Mouse (Mus musculus) layer of hippocampus, postnatal 36 days (tissue): ENCODE measurements around the gene Cfhr1. TPM values are rescaled to one million over a fixed set of nuclear protein-coding genes. Genes with fewer than 3 reads are reported as not detected.

ENCODE experiments used
- DNase-seq, 2 experiments: peaks; one replicate each; pipeline ENCODE4 v3.0.0; 2022
- total RNA-seq, 2 experiments: library from RNA; stranded (reverse); gene quantifications; 2 replicates each; pipeline ENCODE4 v1.2.3; 2021

The Cfhr1 gene
- total RNA-seq: not detected

DNA sequence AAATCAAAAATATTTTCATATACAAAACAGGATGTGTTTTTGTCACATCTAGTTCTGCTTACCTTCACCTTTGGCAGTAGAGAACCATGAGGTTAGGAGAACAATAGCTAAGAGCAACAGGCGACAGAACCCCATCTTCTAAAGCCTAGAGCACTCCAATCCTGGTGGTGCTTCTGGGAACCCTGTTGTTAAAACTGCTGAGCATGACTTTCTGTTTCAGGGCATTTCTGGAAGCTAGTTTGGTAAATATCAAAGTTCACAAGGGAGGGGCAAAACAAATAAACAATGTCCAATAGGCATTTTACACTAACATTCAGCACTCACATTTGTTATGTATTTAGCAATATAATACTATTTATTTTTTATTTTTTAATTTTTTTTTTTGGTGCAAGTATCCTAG, at the start of gene Cfhr1:
Cfhr1 (minus strand) TSS at position 249 of the 400 bp plus-strand sequence.
- DNase-seq: no peak

DNA sequence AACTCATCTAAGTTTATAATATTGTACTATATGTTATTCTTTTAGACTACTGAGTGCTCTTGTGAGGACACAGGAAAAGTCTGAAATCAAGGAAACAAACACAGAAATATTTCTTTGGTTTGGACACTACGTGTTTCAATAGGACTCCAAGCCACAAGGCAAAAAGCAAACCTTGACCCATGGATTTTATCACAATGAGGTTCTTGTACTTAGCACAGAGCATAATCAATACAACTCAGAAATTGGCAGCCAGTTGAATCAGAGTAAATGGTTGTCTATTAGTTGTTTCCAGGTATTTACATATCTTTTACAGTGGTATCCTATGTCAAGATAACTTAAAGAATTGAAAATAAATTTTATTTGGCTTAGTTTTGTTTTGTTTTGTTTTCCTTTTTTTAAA, 8.8 kb downstream of the Cfhr1 start:
- DNase-seq: no peak

DNA sequence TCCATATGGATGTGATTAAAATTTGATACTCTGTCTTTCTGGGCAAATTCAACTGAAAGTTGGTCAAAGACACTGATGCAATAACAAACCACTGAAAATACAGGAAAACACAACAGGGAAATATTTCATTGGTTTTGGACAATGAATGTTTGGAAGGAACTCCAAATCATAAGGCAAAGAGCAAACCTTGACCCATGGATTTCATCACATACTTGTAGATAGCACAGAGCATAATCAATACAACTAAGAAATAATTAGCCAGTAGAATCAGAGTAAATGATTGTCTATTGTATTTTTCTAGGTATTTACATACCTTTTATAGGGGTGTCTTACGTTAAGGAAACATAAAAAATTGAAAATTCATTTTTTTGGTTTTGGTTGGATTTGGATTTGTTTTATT, 11.5 kb downstream of the Cfhr1 start:
- no peak for DNase-seq

DNA sequence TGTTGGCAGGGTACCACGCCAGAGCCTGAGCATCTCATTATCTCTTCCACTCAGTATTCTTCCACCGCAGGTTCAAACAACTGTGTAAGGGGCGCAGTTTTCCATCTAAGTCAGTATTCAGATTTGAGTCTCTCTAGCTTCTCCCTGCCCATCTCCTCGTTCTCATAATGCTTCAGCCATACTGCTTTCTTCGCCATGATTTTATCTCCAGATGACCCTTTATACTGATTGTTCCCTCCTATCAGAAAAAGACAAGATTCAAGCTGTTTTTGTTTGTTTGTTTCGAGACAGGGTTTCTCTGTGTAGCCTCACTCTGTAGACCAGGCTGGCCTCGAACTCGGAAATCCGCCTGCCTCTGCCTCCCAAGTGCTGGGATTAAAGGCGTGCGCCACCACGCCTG, 45.5 kb downstream of the Cfhr1 start:
- DNase-seq: no peak

DNA sequence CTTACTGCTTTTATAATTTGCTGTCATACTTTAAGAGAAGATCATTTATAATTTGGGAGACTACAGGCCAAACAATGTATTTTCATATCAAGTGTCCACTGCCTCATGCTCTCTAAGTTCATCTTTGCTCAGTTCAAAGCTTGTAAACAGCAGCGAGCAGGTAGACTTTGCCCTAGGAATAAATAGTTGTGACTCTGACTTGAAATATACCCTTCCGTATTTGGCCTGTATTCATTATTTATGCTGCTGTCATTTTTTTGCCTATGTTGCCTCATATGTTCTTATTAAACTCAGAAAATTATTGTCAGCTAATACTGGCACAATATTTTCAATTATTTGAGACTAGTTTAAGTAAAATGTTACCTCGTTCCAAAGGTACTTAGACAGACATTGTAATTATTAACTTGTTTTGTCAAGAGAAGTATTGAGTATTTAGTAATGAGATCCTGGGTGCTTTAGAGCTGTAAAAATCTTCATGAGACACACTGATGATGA, 58.8 kb downstream of the Cfhr1 start, which contains the start of gene F13b:
F13b (plus strand) TSS at position 445 of the 495 bp plus-strand sequence.
- DNase-seq: no peak

DNA sequence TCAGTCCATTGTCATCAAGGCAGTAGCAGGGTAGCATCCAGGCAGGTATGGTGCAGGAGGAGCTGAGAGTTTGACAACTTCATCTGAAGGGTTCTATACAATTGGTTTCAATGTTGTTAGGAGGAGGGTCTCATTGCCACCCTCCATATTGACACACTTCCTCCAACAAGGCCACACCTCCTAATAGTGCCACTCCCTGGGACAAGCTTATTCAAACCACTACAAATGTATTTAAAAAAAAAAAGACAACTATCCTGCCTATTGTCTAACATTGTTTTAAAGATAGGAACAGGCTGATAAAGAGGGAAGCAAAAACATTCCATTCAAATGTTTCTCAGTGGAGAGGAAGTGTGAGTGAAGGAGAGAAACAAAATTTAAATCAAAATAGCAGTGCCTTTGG, 60.3 kb downstream of the Cfhr1 start:
- no peak for DNase-seq

Other genes with a start within 250 kb of the Cfhr1 start
- under 1 TPM; 0.35 TPM for gene Crb1, start 183.2 kb downstream of the Cfhr1 start, total RNA-seq
- 10 to 100 TPM; 28.4 to 32.0 TPM for gene Zbtb41, start 138.0 kb downstream of the Cfhr1 start, total RNA-seq
- under 1 TPM; 0.66 to 1.00 TPM for gene Aspm, start 105.5 kb downstream of the Cfhr1 start, total RNA-seq
- gene F13b, start 58.6 kb downstream of the Cfhr1 start, total RNA-seq: not detected
- gene Gm4788, start 221.0 kb upstream of the Cfhr1 start, total RNA-seq: not detected